Mouse (Mus musculus): ENCODE measurements at regions not wholly inside any gene's neighbourhood (a gene's known extent, or its start where the extent isn't known, plus 50 kb on each side); places are given as distances from the start of the nearest gene placed in this dataset.

- no peak for DNase-seq
These were observed 124.1 kb upstream of the Rpl38 start for GRCm38 (mm10) chr11:114544212-114544611.

GRCm38 (mm10) chr11:114542167-114542566 lies 126.2 kb upstream of the Rpl38 start:
- no peak for DNase-seq

GRCm38 (mm10) chr11:114540503-114540902 lies 127.8 kb upstream of the Rpl38 start:
- DNase-seq = no peak

- DNase-seq = no peak
These were observed 131.5 kb upstream of the Rpl38 start for GRCm38 (mm10) chr11:114536616-114537493.

GRCm38 (mm10) chr11:114535900-114536299 lies 132.4 kb upstream of the Rpl38 start:
- no peak for DNase-seq

- DNase-seq = no peak
These were observed 133.9 kb upstream of the Rpl38 start for GRCm38 (mm10) chr11:114534436-114534835.

GRCm38 (mm10) chr11:114531241-114531765 lies 137.0 kb upstream of the Rpl38 start:
- DNase-seq = no peak

GRCm38 (mm10) chr11:114528937-114529772 lies 139.2 kb upstream of the Rpl38 start:
- DNase-seq = no peak

GRCm38 (mm10) chr11:114523444-114524238 lies 144.7 kb upstream of the Rpl38 start:
- DNase-seq = peak; percentile 74

- no peak for DNase-seq
These were observed 153.0 kb upstream of the Rpl38 start for GRCm38 (mm10) chr11:114515278-114515677.

GRCm38 (mm10) chr11:114514126-114514525 lies 154.2 kb upstream of the Rpl38 start:
- DNase-seq = no peak

- no peak for DNase-seq
These were observed 154.9 kb upstream of the Rpl38 start for GRCm38 (mm10) chr11:114513446-114513845.

GRCm38 (mm10) chr11:114511994-114512393 lies 156.3 kb upstream of the Rpl38 start:
- no peak for DNase-seq

- no peak for DNase-seq
These were observed 165.8 kb upstream of the Rpl38 start for GRCm38 (mm10) chr11:114502562-114502961.

- peak; percentile 85 to 93 for DNase-seq
These were observed 166.3 kb upstream of the Rpl38 start for GRCm38 (mm10) chr11:114501869-114502540.

GRCm38 (mm10) chr11:114500416-114500815 lies 167.9 kb upstream of the Rpl38 start:
- peak; percentile 55 to 58 for DNase-seq

- no peak for DNase-seq
These were observed 168.7 kb upstream of the Rpl38 start for GRCm38 (mm10) chr11:114499665-114500064.

GRCm38 (mm10) chr11:114495520-114495921 lies 172.8 kb upstream of the Rpl38 start:
- DNase-seq = peak in 1 of 2 experiments; percentile 55

- DNase-seq = peak; percentile 72 to 82
These were observed 181.9 kb upstream of the Rpl38 start for GRCm38 (mm10) chr11:114486455-114486854.

- DNase-seq = no peak
These were observed 182.9 kb upstream of the Rpl38 start for GRCm38 (mm10) chr11:114485429-114485828.

- no peak for DNase-seq
These were observed 183.7 kb upstream of the Rpl38 start for GRCm38 (mm10) chr11:114484668-114484953.

Measured in cerebellum, adult 18-20 months (tissue).